Mouse (Mus musculus): ENCODE results near the gene Hsd17b3. TPM values are rescaled to one million over a fixed set of nuclear protein-coding genes. Genes with fewer than 3 reads are reported as not detected.

Hsd17b3 gene
- polyA plus RNA-seq, 1 experiment: 27.2 TPM

DNA sequence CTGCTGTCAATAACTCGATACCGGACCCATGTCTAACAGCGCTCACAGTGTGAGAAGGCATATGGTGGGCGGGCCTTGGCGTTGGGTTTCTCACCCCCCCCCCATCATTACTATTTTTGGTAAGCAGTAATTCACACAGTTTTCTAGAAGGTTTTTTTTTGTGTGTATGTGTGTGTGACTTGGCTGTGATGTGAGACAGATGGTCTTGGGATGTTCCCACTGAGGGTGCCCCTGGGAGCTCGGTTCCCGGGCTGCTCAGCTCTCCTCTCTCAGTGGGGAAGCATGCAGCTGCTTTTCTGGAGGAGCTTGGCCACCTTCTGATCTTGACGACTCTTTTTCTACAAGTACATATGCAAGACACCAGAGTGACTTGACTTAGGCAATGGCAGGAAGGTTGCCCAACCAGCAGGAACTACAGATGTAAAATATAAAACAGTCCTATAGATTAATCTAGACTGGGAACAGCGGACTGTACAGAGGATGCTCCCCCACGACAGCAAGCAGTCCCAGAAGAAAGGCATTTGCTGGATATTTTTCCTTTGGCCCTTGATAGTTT is 70.4 kb downstream of the Hsd17b3 start:
- H3K4me1 ChIP-seq (ENCODE audit: control insufficient read depth, insufficient read depth, low read length): no peaks in the 10 kb centered on the region
- H3K27ac ChIP-seq (ENCODE audit: control insufficient read depth, insufficient read depth, low read depth, low read length): no peak overlapping the region
- no peaks in the 10 kb centered on the region for H3K36me3 ChIP-seq (ENCODE audit: control insufficient read depth, insufficient read depth, low read length)
- H3K4me3 ChIP-seq (ENCODE audit: control insufficient read depth, low read depth, low read length): no peak overlapping the region
- TF ChIP-seq CTCF (IDR thresholded peaks at IDR 0.05; ENCODE audit: control insufficient read depth, insufficient read depth, insufficient replicate concordance, low read depth, low read length): no peak
- no peak for TF ChIP-seq POLR2A (IDR thresholded peaks at IDR 0.05; ENCODE audit: control insufficient read depth, low read depth, low read length)
- H3K27me3 ChIP-seq (ENCODE audit: control insufficient read depth, insufficient read depth, low read length): no peaks in the 10 kb centered on the region

DNA sequence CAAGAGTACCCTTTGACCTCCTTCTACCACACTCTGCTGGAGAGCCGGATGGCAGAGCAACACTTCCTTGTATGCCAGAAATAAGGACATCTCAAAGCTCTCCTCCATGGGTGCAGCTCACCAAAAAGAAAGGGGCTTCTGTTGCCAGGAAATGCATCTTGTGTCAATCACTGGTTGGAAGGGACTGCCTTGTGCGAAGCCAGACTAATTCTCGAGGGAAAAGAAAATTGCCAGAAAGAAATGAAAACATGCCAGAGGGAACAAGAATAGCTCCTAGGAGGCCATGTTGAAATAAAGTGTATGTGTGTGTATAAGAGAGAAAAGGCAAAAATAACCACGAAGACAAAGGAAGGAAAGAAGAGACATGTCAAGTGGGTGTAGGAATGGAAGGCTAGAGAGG is 73.0 kb downstream of the Hsd17b3 start:
- Histone ChIP-seq H3K36me3 (ENCODE audit: control insufficient read depth, insufficient read depth, low read length) (no peaks in the 10 kb centered on the region), H3K27me3 (ENCODE audit: control insufficient read depth, insufficient read depth, low read length) (no peaks in the 10 kb centered on the region), H3K27ac (ENCODE audit: control insufficient read depth, insufficient read depth, low read depth, low read length) (no peak overlapping the region), H3K4me1 (ENCODE audit: control insufficient read depth, insufficient read depth, low read length) (no peaks in the 10 kb centered on the region), H3K4me3 (ENCODE audit: control insufficient read depth, low read depth, low read length) (no peak overlapping the region)
- TF ChIP-seq POLR2A (IDR thresholded peaks at IDR 0.05; ENCODE audit: control insufficient read depth, low read depth, low read length): no peak

DNA sequence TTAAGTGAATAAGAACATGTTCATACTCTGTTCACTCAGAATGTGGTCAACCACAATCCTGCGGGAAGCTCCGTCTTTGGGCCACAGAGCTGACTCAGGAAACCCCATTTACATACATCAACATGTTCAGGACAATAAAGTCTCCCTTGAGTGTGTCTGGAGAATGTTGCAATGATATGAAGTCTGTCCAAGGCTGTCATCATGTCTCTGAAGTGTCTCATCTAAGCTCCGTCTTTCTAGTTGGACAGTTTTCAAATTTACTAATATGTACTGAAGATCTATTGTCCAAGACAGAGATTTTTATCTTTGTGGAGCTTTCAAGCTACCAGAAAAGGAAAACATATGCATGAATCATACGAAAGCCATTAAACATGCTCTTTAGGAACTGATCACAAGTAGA is 77.9 kb downstream of the Hsd17b3 start:
- Histone ChIP-seq H3K4me1 (ENCODE audit: control insufficient read depth, insufficient read depth, low read length) (no peaks in the 10 kb centered on the region), H3K27me3 (ENCODE audit: control insufficient read depth, insufficient read depth, low read length) (no peaks in the 10 kb centered on the region), H3K36me3 (ENCODE audit: control insufficient read depth, insufficient read depth, low read length) (no peaks in the 10 kb centered on the region), H3K27ac (ENCODE audit: control insufficient read depth, insufficient read depth, low read depth, low read length) (no peak overlapping the region), H3K4me3 (ENCODE audit: control insufficient read depth, low read depth, low read length) (no peak overlapping the region)
- TF ChIP-seq POLR2A (IDR thresholded peaks at IDR 0.05; ENCODE audit: control insufficient read depth, low read depth, low read length) (no peak), CTCF (IDR thresholded peaks at IDR 0.05; ENCODE audit: control insufficient read depth, insufficient read depth, insufficient replicate concordance, low read depth, low read length) (no peak)

Other genes with a start within 250 kb of the Hsd17b3 start
- gene Slc35d2, start 40.1 kb upstream of the Hsd17b3 start, polyA plus RNA-seq (2012; rRNA removed): 0.79 and 1.1 TPM in 2 replicates
- 27.3 and 29.3 TPM in 2 replicates for gene Zfp367, start 64.0 kb upstream of the Hsd17b3 start, polyA plus RNA-seq (2012; rRNA removed)
- 186 and 204 TPM in 2 replicates for gene Habp4, start 72.6 kb upstream of the Hsd17b3 start, polyA plus RNA-seq (2012; rRNA removed)
- gene Cdc14b, start 186.1 kb upstream of the Hsd17b3 start, polyA plus RNA-seq (2012; rRNA removed): 55.6 and 60.4 TPM in 2 replicates
- 10.3 and 15.6 TPM in 2 replicates for gene Aaed1, start 223.5 kb upstream of the Hsd17b3 start, polyA plus RNA-seq (2012; rRNA removed)

All from testis, adult 2 months (tissue).